Mouse (Mus musculus) left cerebral cortex, postnatal 4 days (tissue): Measurements from ENCODE around the gene Pde5a. TPM values are rescaled to one million over a fixed set of nuclear protein-coding genes. Genes with fewer than 3 reads are reported as not detected.

Experiments
- DNase-seq: peaks from one replicate; pipeline ENCODE4 v3.0.0-alpha.2; 2022
- intact Hi-C: fragments of 180-260 bp; cut with DNase I; formaldehyde crosslinking; loops from one replicate; pipeline ENCODE4 v1.15.1; 2025
- total RNA-seq, 2 experiments: library from RNA; stranded (reverse); gene quantifications; 2 replicates each; pipeline ENCODE4 v1.2.3; 2021

The Pde5a gene
- total RNA-seq = 10 to 100 TPM; 13.1 to 13.7 TPM

DNA sequence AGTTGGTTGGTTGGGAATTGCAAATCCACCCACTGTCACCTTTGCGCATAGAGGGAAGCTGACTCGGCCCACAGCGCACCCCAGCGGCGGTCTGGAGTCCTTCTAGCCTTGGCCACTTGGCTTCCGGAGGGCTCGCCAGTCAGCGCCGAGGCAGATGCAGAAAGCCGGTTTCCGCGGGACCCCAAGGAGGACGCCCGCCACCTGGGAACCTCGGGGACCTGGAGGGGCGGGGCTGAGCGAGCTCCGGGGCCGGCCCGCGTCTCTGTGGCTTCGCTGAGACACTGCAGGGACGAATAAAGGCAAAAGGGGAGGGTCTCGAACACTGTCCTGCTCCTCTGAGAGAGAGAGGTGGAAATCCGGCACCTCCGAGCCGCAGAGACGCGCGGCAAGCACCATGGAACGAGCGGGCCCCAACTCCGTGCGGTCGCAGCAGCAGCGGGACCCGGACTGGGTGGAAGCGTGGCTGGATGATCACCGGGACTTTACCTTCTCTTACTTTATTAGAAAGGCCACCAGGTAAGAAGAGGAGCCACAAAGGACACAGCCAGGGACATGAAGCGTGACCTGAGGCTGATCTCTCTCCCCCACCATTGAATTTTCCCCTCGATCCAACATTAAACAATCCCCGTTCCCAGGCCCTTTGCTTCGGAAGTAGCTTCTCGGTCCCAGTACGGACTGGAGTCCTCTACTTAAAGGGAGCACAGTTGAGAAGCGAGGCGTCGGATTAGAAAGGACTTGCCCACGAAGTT is at the start of gene Pde5a:
Pde5a (plus strand) TSS at position 96 of the 749 bp plus-strand sequence.
- intact Hi-C loops = no loop called here
- peak; percentile 87 for DNase-seq

DNA sequence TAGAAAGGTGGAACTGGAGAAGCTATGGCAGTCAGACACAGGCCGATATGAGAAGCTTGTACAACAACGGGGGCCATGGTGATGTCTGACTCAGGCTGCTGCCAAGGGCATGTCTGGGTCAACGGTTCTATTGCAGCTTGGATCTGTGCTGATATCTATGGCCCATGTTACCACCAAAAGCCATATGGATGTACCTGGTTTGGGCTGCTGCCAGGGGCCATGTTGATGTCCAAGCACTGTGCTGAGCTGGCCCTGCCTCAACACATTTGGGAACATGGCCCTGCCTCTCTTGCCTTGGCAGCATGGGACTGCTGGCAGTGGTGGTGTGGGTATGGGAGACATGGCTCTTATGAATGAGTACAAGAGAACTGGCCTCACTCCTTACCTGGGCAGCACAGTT is 47.9 kb upstream of the Pde5a start:
- intact Hi-C loops = no loop called here
- DNase-seq = peak; percentile 10

DNA sequence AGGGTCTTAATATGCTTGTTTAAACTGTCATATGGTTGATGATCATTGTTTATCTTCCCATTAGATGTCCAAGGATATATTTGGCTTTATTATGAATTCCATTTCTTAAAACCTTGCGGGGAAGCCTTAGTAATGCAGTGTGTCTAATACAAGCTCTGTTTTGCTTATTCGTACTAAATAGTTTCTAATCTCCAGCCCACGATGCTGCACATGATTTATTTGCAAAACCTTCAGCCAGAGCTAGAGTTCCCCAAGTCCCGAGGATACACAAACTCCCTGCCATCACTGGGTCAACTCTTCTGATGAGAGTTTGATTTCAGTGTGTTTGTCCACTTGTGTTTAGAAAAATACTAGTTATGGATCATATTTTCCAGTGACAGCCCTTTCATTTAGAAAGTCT is 46.4 kb upstream of the Pde5a start:
- no peak for DNase-seq
- intact Hi-C loops = no loop called here

DNA sequence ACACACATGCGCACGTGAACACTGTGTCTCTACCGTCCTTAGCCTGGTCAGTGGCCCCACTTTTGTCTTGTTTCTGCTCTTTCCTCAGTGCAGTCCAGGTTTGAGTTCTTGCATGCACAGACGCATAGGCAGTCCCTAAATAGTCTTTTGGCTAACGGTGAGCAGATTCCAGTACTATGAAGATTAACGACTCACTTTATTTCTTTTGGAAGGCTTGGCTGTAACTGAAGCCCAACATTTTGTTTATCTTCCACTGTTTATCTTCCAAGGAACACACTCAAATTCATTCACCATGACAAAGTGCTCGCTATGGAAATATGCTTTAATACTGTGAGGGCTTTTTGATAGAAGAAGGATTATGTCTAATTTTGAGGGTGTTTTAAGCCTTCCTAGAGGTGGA is 43.9 kb upstream of the Pde5a start:
- intact Hi-C loops = no loop called here
- no peak for DNase-seq

DNA sequence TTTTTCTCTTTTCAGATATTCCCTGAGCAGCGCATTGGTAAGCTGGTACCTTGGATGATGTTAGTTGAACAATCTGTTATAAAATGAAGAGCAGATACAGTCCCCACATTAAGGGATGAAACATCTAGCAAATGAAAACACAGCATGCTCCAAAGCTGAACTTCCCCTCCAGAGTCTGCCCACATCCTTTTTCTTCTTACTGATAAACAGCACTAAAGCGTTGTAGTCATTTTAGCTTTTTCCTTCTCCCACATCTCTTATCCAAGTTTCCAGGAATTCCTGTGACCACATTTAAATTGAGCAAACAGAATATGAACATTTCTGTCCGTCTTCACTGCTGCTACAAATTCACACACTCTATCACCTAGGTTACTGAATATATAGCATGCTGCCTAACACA is 35.7 kb upstream of the Pde5a start:
- intact Hi-C loops = no loop called here
- no peak for DNase-seq

DNA sequence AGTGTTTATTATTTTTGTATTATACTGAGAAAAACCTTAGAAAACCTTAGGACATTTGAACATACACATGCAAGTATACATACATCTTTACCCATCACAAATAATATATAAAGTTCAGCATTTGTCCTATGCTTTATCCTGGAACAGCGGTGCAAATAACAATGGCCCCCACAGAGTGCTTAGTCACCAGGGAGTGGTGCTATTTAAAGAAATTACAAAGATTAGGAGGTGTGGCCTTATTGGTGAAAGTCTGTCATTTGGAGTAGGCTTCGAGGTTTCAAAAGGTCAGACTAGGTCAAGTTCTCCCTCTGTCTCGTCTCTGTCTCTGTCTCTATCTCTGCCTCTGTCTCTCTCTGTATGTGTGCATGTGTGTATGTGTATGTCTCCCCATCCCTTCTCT is 32.9 kb upstream of the Pde5a start:
- DNase-seq = no peak
- intact Hi-C loops = no loop called here

DNA sequence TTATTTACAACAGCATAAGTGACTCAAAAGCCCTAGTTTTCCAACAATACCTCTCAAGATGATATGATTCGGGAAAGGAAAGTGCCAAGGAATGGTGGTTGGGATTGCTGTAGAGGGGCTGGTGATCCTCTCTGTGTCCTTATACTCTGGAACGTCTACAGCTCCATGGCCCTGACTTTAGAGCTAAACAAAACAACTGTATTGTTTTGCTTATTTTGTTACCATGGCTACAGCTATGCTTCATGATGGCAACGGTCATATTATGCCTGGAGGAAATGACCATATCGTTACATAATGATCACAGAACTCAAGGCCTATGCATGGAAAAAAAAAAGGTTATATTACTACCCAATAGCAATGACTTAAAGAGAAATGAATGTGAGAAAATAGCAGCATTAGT is 32.1 kb upstream of the Pde5a start:
- no peak for DNase-seq
- intact Hi-C loops = no loop called here

DNA sequence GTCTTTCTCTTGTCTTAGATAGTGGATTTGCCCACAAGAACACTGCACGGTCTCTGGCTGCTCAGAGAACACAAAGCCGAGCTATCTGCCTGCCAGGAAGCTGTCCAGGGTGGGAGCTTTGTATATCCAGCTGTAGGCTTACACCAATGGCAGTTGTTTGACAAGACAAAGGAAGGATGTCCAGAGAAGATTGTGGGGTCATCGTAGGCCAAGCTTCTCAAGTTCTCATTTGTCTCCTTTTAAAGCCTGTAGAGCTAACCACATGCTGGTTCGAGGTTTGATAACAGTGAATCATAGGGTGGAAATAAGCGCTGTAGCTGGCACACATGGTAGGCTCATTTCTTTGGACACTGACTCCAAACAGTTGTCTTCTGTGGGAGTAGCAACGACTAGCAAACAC is 24.5 kb upstream of the Pde5a start:
- intact Hi-C loops = no loop called here
- peak; percentile 13 for DNase-seq

DNA sequence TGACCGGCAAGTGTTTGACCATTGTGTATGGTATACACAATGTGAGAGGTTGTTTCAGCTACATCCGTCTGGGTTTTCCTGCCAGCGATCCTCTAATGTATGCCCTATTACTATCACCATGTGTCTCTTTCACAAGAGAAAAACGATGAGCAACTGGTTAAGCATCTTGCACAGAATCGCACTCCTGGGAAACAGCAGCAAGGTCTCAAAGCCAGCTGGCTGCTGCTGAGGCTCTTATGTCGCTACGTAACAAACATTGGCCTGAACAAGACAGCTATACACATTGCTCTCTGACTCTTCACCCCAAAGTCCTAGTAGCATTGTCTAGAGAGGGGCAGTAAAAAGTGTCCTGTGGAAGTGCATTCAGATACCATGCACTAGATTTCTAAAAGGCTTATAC is 23.5 kb upstream of the Pde5a start:
- intact Hi-C loops = no loop called here

DNA sequence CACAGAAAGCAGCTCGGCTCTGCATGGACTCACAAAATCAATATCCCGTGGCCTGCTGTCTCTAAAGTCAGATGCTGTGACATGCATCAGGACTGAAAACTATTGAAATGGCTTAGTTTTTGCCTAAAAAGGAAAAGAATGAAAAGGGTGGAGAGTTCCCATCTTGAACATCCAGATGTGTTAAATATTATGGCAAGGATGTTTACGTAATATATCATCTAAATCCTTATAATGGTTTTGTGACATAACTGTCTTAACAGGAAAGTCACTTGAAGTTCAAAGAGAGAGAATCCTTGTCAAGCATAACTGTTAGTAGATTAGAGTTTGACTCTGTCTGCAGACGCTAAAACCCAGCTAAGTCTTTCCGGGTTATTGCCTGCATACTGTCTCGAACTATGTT is 20.3 kb upstream of the Pde5a start:
- intact Hi-C loops = no loop called here
- DNase-seq = no peak

More for the DNA sequence above, 23.5 kb upstream of the Pde5a start:
- DNase-seq = no peak

DNA sequence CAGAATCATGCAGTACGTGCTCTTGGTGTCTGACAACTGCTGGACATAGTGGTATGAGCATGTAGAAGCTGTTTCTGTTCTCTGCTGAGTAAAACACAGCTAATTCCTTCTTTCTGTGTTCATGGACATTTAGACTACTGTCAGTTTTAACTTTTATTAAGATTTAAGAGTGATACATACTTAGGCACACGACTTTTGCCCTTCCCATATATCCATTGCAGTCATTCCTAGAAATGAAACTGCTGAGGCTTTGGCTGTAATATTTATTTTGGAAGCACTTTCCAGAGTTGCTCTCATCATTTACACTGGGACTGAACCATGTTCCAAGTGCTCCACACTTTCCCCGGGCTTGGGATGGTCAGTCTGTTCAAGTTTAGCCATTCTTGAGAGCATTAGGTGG is 18.6 kb upstream of the Pde5a start:
- intact Hi-C loops = no loop called here
- DNase-seq = no peak

DNA sequence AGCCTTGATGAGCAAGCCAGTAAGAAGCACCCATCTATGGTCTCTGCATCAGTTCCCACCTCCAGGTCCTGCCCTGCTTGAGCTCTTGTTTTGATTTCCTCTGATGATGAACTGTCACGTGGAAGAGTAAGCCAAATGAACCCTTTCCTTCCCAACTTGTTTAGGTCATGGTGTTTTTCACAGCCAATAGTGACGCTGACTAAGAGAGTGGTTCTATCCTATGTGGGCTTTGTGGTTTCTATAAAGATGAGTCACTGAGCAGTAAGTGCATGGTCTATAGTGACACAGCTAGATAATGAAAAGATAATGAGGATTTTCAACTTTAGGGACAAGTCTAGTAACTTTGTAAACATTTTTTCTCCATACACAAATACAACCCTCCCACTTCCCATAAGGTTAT is 10.1 kb upstream of the Pde5a start:
- intact Hi-C loops = no loop called here
- DNase-seq = no peak

DNA sequence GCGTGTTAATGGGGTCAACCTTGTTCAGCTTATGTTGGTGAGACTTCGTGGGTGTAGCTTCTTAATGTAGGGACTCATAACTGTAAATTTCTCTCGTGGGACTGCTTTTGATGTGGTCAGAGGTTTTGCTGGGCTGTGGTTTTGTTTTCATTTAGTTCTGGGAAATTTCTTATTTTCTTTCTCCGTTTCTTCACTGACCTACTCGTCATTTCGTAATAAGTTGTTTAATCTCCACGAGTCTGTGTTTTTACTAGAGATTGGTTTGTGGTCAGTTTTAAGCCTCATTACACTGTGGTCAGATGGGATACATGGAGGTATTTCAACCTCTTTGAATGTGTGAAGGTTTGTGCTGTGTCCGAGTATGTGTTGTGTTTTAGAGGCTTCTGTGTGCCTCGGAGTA is 7.2 kb upstream of the Pde5a start:
- DNase-seq = no peak
- intact Hi-C loops = no loop called here

DNA sequence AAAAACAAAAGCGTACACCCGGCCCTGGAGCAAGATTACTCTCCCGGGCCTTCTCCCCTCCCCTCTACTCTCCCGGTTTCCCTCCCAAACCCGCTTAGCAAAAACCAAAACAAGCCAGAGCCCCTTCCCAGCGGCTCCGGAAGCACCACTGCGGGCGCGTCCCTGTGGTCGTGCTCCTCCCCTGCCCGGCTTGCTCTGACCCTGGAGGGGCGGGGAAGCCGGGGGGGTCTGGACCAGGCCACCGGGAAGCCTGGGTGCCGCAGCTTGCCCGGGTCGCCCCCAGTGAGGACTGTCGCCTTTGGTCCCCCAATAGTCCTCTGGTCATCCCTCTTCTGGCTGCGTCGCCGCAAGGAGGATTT is 833 bp downstream of the Pde5a start:
- intact Hi-C loops = no loop called here
- DNase-seq = peak; percentile 58

DNA sequence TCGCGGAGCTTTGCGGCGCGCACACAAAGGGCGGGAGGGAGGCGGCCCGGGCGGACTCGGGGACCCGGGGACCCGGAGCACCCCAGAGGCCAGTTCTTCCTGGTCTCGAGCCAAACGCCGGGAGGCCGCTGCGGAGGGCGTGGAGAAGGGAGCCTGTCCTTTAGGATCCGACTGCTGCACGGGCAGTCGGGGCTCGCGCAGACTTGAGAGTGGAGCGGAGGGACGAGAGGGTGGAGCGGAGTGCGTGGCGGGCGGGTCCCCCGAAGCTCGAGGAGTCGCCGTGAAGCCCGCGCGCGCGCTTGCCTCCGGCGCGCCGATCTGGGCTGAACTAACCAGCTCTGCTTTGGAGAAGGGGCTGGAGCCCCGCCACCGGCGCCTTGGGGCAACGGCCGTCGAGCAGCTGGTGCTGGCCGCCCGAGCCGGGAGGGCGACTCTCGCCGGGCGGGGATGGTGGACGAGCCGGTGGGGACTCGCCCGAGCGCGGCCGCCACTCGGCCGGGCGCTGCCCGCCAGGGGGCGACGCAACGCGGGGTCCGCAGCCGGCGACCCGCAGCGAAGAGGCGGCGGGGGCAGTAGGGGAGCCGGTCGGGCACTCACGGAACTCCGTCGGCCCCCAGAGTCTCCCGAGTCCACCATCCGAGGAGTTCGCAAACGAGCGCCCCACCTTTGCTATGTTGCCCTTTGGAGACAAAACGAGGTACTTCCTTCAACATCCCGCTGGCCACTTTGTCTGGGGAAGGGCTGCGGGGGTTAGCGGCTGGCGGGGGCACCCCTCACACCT is 1.4 kb downstream of the Pde5a start:
- intact Hi-C loops = loop anchor here (5.0 to 10.0 kb wide), 2 partner anchors 55 to 172 kb away; no protein-coding TSS in a partner anchor
- DNase-seq = peak; percentile 82

DNA sequence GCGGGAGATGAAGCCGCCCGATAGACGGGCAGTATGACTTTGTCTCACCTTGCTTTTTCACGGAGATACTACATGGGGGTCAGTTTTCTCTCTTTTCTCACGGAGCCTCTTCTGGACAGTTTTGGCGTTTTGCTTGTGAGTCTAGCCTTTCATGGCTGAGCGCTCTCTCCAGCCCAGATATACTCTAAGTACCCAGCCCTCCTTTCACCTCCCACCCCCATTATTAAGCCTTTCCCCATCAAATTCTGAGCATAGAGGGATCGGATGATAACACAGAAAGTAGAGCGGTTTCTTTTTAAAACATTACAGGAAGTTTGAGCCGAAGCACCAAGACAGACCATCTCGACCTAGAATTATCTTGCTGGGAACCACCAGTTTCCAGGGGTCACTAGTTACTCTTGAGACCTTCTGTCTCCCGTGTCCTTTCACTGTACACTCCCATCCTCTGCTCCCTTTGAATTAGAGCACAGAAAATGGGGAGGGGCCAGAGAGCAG is 2.0 kb downstream of the Pde5a start:
- intact Hi-C loops = loop anchor here (5.0 to 10.0 kb wide), 2 partner anchors 54 to 172 kb away; no protein-coding TSS in a partner anchor
- no peak for DNase-seq

DNA sequence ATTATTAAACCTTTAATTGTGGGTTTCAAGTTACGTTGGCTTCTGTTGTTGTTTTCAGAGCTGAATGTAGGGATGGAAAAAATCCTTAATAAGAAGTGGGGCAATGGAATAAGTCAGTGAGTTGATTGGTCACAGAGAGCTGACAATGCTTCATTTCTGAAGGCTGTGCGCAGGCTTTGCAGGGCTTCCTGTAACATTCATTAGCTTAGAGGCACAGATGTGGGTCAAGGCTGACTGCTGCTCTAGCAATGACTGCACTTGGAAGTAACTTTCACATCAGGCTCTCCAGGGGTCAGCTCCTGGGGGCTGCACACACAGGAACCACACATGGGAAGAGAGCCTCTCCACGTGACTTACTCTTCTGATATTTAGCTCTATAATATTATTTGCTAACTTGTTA is 5.1 kb downstream of the Pde5a start:
- DNase-seq = no peak
- intact Hi-C loops = loop anchor here (5.0 to 10.0 kb wide), 2 partner anchors 51 to 168 kb away; no protein-coding TSS in a partner anchor

DNA sequence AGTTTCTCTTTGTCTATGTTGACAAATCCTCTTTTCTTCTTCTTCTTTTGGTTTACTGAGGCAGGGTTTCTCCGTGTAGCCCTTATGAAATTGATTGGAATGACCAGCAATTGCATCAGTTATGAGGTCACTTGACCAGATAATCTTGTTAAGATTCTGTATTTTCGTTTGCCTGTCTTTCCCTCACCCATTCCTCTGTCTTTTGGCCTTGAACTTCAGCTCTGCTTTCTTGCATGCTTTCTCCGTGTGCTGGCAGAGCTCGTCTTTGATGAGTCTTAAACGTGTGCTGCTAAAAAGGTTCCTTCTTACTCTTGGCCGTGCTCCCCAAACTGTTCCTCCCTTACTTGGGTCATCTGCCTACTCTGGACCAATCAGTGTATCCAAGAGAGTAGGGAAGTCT is 5.6 kb downstream of the Pde5a start:
- intact Hi-C loops = loop anchor here (5.0 to 10.0 kb wide), 2 partner anchors 50 to 168 kb away; no protein-coding TSS in a partner anchor
- DNase-seq = no peak

DNA sequence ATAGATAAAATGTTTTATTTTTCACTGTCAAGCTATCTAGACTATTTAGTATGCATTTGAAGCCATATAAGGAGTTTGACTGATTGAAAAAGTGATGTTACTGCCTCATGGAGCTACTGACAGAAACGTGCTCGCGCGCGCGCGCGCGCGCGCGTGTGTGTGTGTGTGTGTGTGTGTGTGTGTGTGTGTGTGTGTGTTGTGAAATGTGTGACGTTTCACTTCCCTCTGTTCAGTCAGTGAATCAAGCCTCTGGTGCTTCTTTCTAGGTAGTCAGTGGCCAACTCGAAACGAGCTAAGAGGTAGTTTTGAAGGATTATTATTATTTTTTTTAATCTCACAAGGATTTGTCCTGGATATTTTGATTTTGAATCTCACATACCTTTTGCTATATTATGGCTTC is 10.7 kb downstream of the Pde5a start:
- intact Hi-C loops = loop anchor here (10.0 kb wide), 1 partner anchor 45 kb away; no protein-coding TSS in a partner anchor
- no peak for DNase-seq

DNA sequence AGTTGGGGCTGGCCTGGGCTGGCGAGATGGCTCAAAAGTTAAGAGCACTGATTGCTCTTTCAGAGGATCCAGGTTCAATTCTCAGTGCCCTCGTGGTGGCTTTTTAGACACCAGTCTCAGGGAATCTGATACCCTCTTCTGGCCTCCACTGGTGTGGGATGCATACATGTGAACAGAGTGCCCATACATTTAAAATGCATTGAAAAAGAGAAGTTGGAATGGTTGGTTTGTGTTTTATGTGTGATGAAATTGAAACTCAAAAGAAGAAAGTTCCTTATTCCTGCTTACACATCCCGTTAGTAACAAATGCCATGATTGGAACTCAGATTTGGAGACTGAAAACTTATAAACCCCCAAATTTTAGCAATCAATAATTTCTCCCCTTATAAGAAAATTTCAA is 15.5 kb downstream of the Pde5a start:
- no peak for DNase-seq
- intact Hi-C loops = no loop called here

DNA sequence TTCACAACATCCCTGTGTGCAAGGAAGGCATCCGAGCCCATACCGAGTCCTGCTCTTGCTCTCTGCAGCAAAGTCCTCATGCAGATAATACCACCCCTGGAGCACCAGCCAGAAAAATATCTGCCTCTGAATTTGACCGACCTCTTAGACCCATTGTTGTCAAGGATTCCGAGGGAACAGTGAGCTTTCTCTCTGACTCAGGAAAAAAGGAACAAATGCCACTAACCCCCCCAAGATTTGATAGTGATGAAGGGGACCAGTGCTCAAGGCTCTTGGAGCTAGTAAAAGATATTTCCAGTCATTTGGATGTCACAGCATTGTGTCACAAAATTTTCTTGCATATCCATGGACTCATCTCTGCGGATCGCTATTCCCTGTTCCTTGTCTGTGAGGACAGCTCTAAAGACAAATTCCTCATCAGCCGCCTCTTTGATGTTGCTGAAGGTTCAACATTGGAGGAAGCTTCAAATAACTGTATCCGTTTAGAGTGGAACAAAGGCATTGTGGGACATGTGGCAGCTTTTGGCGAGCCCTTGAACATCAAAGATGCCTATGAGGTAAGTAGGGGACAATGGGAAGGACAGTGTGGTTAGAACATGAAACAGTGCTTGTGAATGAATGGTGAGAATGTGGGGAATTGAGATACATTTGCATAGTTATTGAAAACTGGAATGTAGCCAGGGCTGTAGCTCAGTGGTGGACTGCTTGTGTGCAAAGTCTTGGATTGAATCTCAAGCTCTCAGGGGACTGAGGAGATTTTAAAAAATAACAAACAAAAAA is 19.4 kb downstream of the Pde5a start:
- no peak for DNase-seq
- intact Hi-C loops = no loop called here
